Mouse (Mus musculus): ENCODE measurements around the gene Mpzl1. TPM values are rescaled to one million over a fixed set of nuclear protein-coding genes. Genes with fewer than 3 reads are reported as not detected.

The Mpzl1 gene
- 28.0 and 105 TPM in 2 replicates for polyA plus RNA-seq (2012; rRNA removed; ENCODE audit: low replicate concordance)

DNA sequence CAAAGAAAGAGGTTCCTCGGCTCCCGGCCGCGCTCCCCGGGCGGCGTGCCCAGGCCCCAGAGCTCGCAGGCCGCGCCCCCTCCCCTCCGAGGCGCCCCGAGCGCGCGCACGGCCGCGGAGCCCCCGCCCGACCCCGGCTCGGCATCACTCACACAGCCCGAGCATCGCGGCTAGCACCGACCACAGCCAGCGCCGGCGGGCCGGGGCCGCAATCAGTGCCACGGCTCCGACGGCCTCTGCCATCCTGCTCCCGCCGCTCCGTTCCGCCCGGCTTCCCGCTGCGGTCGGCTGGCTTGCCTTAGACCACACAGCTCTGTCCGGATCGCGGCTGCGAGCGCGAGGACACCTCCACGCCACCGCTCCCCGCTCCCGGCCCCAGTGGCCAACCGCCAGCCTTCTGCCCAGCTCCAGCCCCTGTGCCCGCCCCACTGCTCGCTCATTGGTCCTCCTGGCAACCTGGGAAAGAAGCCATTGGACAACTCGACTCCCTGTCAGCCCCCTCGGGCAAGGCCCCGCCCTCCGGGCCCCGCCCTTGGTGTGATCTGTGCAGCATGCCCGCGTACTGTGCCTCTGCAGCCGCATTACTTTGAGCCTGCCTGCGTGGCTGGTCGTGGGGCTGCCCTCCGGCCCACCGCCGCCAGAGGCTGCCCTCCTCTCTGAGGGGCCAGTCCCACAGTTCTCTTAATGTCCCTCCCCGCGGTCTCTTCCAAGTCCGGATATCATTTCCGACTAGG, at the start of gene Mpzl1:
Gene Mpzl1 (minus strand): TSS at position 388 of the 734 bp plus-strand sequence.

Other genes with a start within 250 kb of the Mpzl1 start
- gene Dcaf6, start 174.1 kb downstream of the Mpzl1 start, polyA plus RNA-seq (2012; rRNA removed; ENCODE audit: low replicate concordance): 34.5 and 34.8 TPM in 2 replicates
- gene Mpc2, start 173.9 kb downstream of the Mpzl1 start, polyA plus RNA-seq (2012; rRNA removed; ENCODE audit: low replicate concordance): 192 and 216 TPM in 2 replicates
- 1.3 and 2.2 TPM in 2 replicates for gene Adcy10, start 149.4 kb downstream of the Mpzl1 start, polyA plus RNA-seq (2012; rRNA removed; ENCODE audit: low replicate concordance)
- gene Rcsd1, start 75.2 kb upstream of the Mpzl1 start, polyA plus RNA-seq (2012; rRNA removed; ENCODE audit: low replicate concordance): 17.2 and 19.1 TPM in 2 replicates
- 46.9 and 49.2 TPM in 2 replicates for gene Creg1, start 129.2 kb upstream of the Mpzl1 start, polyA plus RNA-seq (2012; rRNA removed; ENCODE audit: low replicate concordance)
- gene Cd247, start 154.1 kb upstream of the Mpzl1 start, polyA plus RNA-seq (2012; rRNA removed; ENCODE audit: low replicate concordance): 4.4 and 12.7 TPM in 2 replicates

All from subcutaneous adipose tissue, adult 2 months (tissue).